Mouse (Mus musculus) MEL (cell line): ENCODE data around the gene Hormad1. TPM values are rescaled to one million over a fixed set of nuclear protein-coding genes. Genes with fewer than 3 reads are reported as not detected.

Source experiments
- DNase-seq: peaks from one replicate; pipeline ENCODE4 v3.0.0; 2011; ENCODE audit warnings: low read depth, low spot score
- H3K27ac ChIP-seq: 2 replicates; pipeline ENCODE4 v1.5.1; 2012; ENCODE audit warnings: low read depth, mild to moderate bottlenecking, control low read depth, low read length, moderate library complexity; ENCODE audit not compliant: control insufficient read depth
- H3K27me3 ChIP-seq, 2 experiments: fragments of 150-350 bp in 1 of 2; sonication (generic) in 1 of 2; 2 replicates each; pipeline ENCODE4 v1.6.1; 2012; ENCODE audit warnings: low read length in 2 of 2, mild to moderate bottlenecking in 2 of 2, improper control_type of control experiment in 1 of 2, moderate library complexity in 1 of 2; ENCODE audit not compliant: insufficient read depth in 2 of 2, control insufficient read depth in 1 of 2
- H3K36me3 ChIP-seq, 2 experiments: 2 replicates each; pipeline ENCODE4 v1.6.1; 2012 to 2014; ENCODE audit warnings: low read length in 2 of 2, improper control_type of control experiment in 1 of 2, inconsistent platforms in 1 of 2, mild to moderate bottlenecking in 1 of 2; ENCODE audit not compliant: insufficient read depth in 2 of 2, control insufficient read depth in 1 of 2
- H3K4me1 ChIP-seq, 2 experiments: fragments of 150-350 bp in 1 of 2; sonication (generic) in 1 of 2; 2 replicates each; pipeline ENCODE4 v1.6.1; 2012; ENCODE audit warnings: low read length in 2 of 2, improper control_type of control experiment in 1 of 2, mild to moderate bottlenecking in 1 of 2; ENCODE audit not compliant: insufficient read depth in 2 of 2, control insufficient read depth in 1 of 2
- H3K4me3 ChIP-seq, 2 experiments: fragments of 150-350 bp in 1 of 2; sonication (generic) in 1 of 2; 2 replicates each; pipeline ENCODE4 v1.5.1; 2012; ENCODE audit warnings: low read depth in 2 of 2, low read length in 2 of 2, mild to moderate bottlenecking in 2 of 2, moderate library complexity in 2 of 2, control low read depth in 1 of 2, improper control_type of control experiment in 1 of 2; ENCODE audit not compliant: control insufficient read depth in 1 of 2, insufficient read depth in 1 of 2
- H3K79me2 ChIP-seq: 2 replicates; pipeline ENCODE4 v1.6.1; 2012; ENCODE audit warnings: mild to moderate bottlenecking, low read length, moderate library complexity; ENCODE audit not compliant: control insufficient read depth, poor library complexity, insufficient read depth
- H3K9ac ChIP-seq: 2 replicates; pipeline ENCODE4 v1.6.1; 2012; ENCODE audit warnings: low read depth, mild to moderate bottlenecking, control low read depth, low read length, moderate library complexity; ENCODE audit not compliant: control insufficient read depth, poor library complexity, severe bottlenecking
- H3K9me3 ChIP-seq: fragments of 150-350 bp; sonication (generic); replicated peaks from 2 replicates; pipeline ENCODE4 v1.6.1; 2012; ENCODE audit warnings: mild to moderate bottlenecking, low read length, improper control_type of control experiment, moderate library complexity; ENCODE audit not compliant: insufficient read depth
- BHLHE40 ChIP-seq: IDR thresholded peaks from 2 replicates; pipeline ENCODE4 v1.6.1; 2012; ENCODE audit warnings: low read depth, mild to moderate bottlenecking, inconsistent platforms, low read length, improper control_type of control experiment, borderline replicate concordance
- CHD1 ChIP-seq: IDR thresholded peaks from 2 replicates; pipeline ENCODE4 v1.6.1; 2012; ENCODE audit warnings: low read depth, mild to moderate bottlenecking, inconsistent platforms, low read length, improper control_type of control experiment
- CHD2 ChIP-seq: IDR thresholded peaks from 2 replicates; pipeline ENCODE4 v1.6.1; 2011; ENCODE audit warnings: low read length, improper control_type of control experiment
- CTCF ChIP-seq, 3 experiments: IDR thresholded peaks in 2 of 3; conservative IDR thresholded peaks in 1 of 3; 2 replicates each; pipeline ENCODE4 v1.5.1; 2011 to 2012; ENCODE audit warnings: low read length in 3 of 3, low read depth in 2 of 3, mild to moderate bottlenecking in 2 of 3, improper control_type of control experiment in 1 of 3, inconsistent platforms in 1 of 3, mixed read lengths in 1 of 3, moderate library complexity in 1 of 3; ENCODE audit not compliant: control insufficient read depth in 1 of 3, insufficient read depth in 1 of 3, poor library complexity in 1 of 3, severe bottlenecking in 1 of 3
- E2F4 ChIP-seq: IDR thresholded peaks from 2 replicates; pipeline ENCODE4 v1.6.1; 2011; ENCODE audit warnings: low read depth, low read length, improper control_type of control experiment, borderline replicate concordance
- ELF1 ChIP-seq: IDR thresholded peaks from 2 replicates; pipeline ENCODE4 v1.6.1; 2014; ENCODE audit warnings: low read depth, mild to moderate bottlenecking, inconsistent platforms, low read length, improper control_type of control experiment, moderate library complexity
- EP300 ChIP-seq, 2 experiments: IDR thresholded peaks; 2 replicates each; pipeline ENCODE4 v1.6.1; 2011; ENCODE audit warnings: improper control_type of control experiment in 2 of 2, low read length in 2 of 2, low read depth in 1 of 2, mild to moderate bottlenecking in 1 of 2
- ETS1 ChIP-seq: IDR thresholded peaks from 2 replicates; pipeline ENCODE4 v1.6.1; 2012; ENCODE audit warnings: low read depth, mild to moderate bottlenecking, inconsistent platforms, low read length, improper control_type of control experiment, moderate library complexity
- GABPA ChIP-seq: IDR thresholded peaks from 2 replicates; pipeline ENCODE4 v1.6.1; 2012; ENCODE audit warnings: low read depth, mild to moderate bottlenecking, inconsistent platforms, low read length, improper control_type of control experiment, moderate library complexity
- JUND ChIP-seq: IDR thresholded peaks from 2 replicates; pipeline ENCODE4 v1.6.1; 2011; ENCODE audit warnings: low read depth, mild to moderate bottlenecking, improper control_type of control experiment, low read length
- KAT2A ChIP-seq: conservative IDR thresholded peaks from 2 replicates; pipeline ENCODE4 v1.6.1; 2012; ENCODE audit warnings: low read depth, low read length, improper control_type of control experiment, inconsistent platforms
- MAFK ChIP-seq: IDR thresholded peaks from 2 replicates; pipeline ENCODE4 v1.6.1; 2011; ENCODE audit warnings: low read depth, mild to moderate bottlenecking, low read length, improper control_type of control experiment, borderline replicate concordance
- MAX ChIP-seq: IDR thresholded peaks from 2 replicates; pipeline ENCODE4 v1.6.1; 2011; ENCODE audit warnings: low read length, improper control_type of control experiment
- MEF2A ChIP-seq: IDR thresholded peaks from 2 replicates; pipeline ENCODE4 v1.6.1; 2014; ENCODE audit warnings: low read depth, mild to moderate bottlenecking, inconsistent platforms, low read length, improper control_type of control experiment; ENCODE audit not compliant: poor library complexity, insufficient replicate concordance, severe bottlenecking; ENCODE audit errors: extremely low read depth
- MXI1 ChIP-seq: IDR thresholded peaks from 2 replicates; pipeline ENCODE4 v1.6.1; 2011; ENCODE audit warnings: mild to moderate bottlenecking, low read depth, low read length, improper control_type of control experiment
- NELFE ChIP-seq: IDR thresholded peaks from 2 replicates; pipeline ENCODE4 v1.6.1; 2011; ENCODE audit warnings: low read depth, low read length, improper control_type of control experiment
- NRF1 ChIP-seq: IDR thresholded peaks from 2 replicates; pipeline ENCODE4 v1.6.1; 2014; ENCODE audit warnings: low read depth, mild to moderate bottlenecking, inconsistent platforms, low read length, improper control_type of control experiment, moderate library complexity; ENCODE audit not compliant: poor library complexity, insufficient read depth, severe bottlenecking
- POLR2A ChIP-seq, 2 experiments: IDR thresholded peaks; 2 replicates each; pipeline ENCODE4 v1.6.1; 2011 to 2012; ENCODE audit warnings: low read length in 2 of 2, mild to moderate bottlenecking in 2 of 2, control low read depth in 1 of 2, improper control_type of control experiment in 1 of 2, low read depth in 1 of 2, moderate library complexity in 1 of 2; ENCODE audit not compliant: control insufficient read depth in 1 of 2, insufficient read depth in 1 of 2, poor library complexity in 1 of 2
- POLR2AphosphoS2 ChIP-seq: IDR thresholded peaks from 2 replicates; pipeline ENCODE4 v1.6.1; 2011; ENCODE audit warnings: low read length, improper control_type of control experiment
- POLR2AphosphoS5 ChIP-seq: IDR thresholded peaks from 2 replicates; pipeline ENCODE4 v1.6.1; 2012; ENCODE audit warnings: low read depth, borderline replicate concordance, mild to moderate bottlenecking, inconsistent platforms, low read length, moderate library complexity, mixed read lengths
- RAD21 ChIP-seq: IDR thresholded peaks from 2 replicates; pipeline ENCODE4 v1.6.1; 2011; ENCODE audit warnings: mild to moderate bottlenecking, low read depth, low read length, improper control_type of control experiment
- RCOR1 ChIP-seq: IDR thresholded peaks from 2 replicates; pipeline ENCODE4 v1.6.1; 2012; ENCODE audit warnings: low read depth, mild to moderate bottlenecking, inconsistent platforms, low read length, improper control_type of control experiment
- SMC3 ChIP-seq: IDR thresholded peaks from 2 replicates; pipeline ENCODE4 v1.6.1; 2011; ENCODE audit warnings: low read depth, low read length, improper control_type of control experiment
- TAL1 ChIP-seq: IDR thresholded peaks from 2 replicates; pipeline ENCODE4 v1.6.1; 2012; ENCODE audit warnings: mild to moderate bottlenecking, inconsistent platforms, low read length, moderate library complexity, mixed read lengths
- TBP ChIP-seq: IDR thresholded peaks from 2 replicates; pipeline ENCODE4 v1.8.0; 2011; ENCODE audit warnings: low read depth, low read length, improper control_type of control experiment
- TCF12 ChIP-seq: IDR thresholded peaks from 2 replicates; pipeline ENCODE4 v1.6.1; 2014; ENCODE audit warnings: low read depth, mild to moderate bottlenecking, inconsistent platforms, low read length, improper control_type of control experiment, moderate library complexity
- UBTF ChIP-seq: IDR thresholded peaks from 2 replicates; pipeline ENCODE4 v1.6.1; 2012; ENCODE audit warnings: low read depth, mild to moderate bottlenecking, inconsistent platforms, low read length, improper control_type of control experiment, moderate library complexity, borderline replicate concordance; ENCODE audit not compliant: insufficient read depth
- USF2 ChIP-seq, 2 experiments: IDR thresholded peaks; 2 replicates each; pipeline ENCODE4 v1.6.1; 2011 to 2012; ENCODE audit warnings: improper control_type of control experiment in 2 of 2, low read length in 2 of 2, borderline replicate concordance in 1 of 2, inconsistent platforms in 1 of 2, low read depth in 1 of 2, mild to moderate bottlenecking in 1 of 2; ENCODE audit not compliant: insufficient read depth in 1 of 2
- ZC3H11A ChIP-seq: IDR thresholded peaks from 2 replicates; pipeline ENCODE4 v1.6.1; 2012; ENCODE audit warnings: low read depth, mild to moderate bottlenecking, inconsistent platforms, low read length, improper control_type of control experiment
- ZKSCAN1 ChIP-seq: IDR thresholded peaks from 2 replicates; pipeline ENCODE4 v1.6.1; 2012; ENCODE audit warnings: low read depth, mild to moderate bottlenecking, inconsistent platforms, low read length, improper control_type of control experiment, moderate library complexity
- ZNF384 ChIP-seq: IDR thresholded peaks from 2 replicates; pipeline ENCODE4 v1.6.1; 2012; ENCODE audit warnings: low read depth, mild to moderate bottlenecking, inconsistent platforms, low read length, improper control_type of control experiment
- polyA plus RNA-seq, 2 experiments: library from polyadenylated mRNA; stranded (reverse) in 1 of 2; unstranded in 1 of 2; fragments of >175 nt in 1 of 2; fragments of >200 nt in 1 of 2; gene quantifications; 2 replicates each; pipeline versions ENCODE4 v1.2.1 to v1.2.4; 2012; ENCODE audit warnings: low replicate concordance in 2 of 2, low read depth in 1 of 2; ENCODE audit not compliant: insufficient read length in 2 of 2, insufficient read depth in 1 of 2, missing spikeins in 1 of 2
- total RNA-seq: library from RNA; depleted of rRNA; stranded (reverse); fragments of 300-350 nt; gene quantifications from 2 replicates; pipeline ENCODE4 v1.2.3, GENCODE M21; 2012

Hormad1 gene
- total and polyA plus RNA-seq, 3 experiments, result not detected

GRCm38 (mm10) chr3:95587754-95588603, 28.5 kb downstream of the Hormad1 start (continued):
- peak; percentile 30; the same call in 1 of the 2 replicates for TF ChIP-seq RCOR1
- TF ChIP-seq TCF12, result no peak; the same call in 1 of the 2 replicates
- peak; percentile 80 for TF ChIP-seq ZNF384
- TF ChIP-seq NELFE, result no peak

DNA sequence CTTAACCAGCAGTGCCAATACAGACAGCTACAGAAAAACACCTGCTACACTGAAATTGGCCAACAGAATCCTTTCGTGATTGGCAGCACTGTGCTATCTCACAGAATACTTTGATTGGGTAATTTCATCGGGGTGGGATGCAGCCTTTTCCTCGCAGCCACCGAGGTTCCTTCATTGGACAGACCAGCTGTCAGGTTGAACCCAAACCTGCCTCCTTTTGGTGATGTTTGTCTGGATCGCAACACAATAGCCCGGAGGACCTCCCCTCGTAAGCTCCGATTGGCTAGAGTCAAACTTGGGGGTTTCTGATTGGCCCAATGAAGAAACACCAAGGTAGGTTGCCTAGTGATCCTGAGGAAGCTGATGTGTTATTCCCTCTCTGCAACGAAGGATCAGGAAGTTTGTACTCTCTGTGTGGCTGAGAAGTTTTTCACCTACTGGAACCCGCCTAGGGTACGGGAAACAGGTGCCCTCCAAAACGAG, 29.2 kb downstream of the Hormad1 start, which contains the start of gene Golph3l:
Gene Golph3l, plus strand, starts transcription at position 331 of the 483 bp plus-strand sequence.
- peak within 1 kb of the TSS; percentile 76 to 83 for H3K4me3 ChIP-seq
- H3K27me3 ChIP-seq, result no peaks in the 10 kb centered on the region; a peak in 1 of 4 replicates
- peaks cover 8 to 10% of the 10 kb centered on the region in 2 experiments for H3K36me3 ChIP-seq
- H3K27ac ChIP-seq, result peak within 1 kb of the TSS; percentile 74
- peaks cover 5% of the 10 kb centered on the region for H3K79me2 ChIP-seq
- H3K9me3 ChIP-seq, result no peaks in the 10 kb centered on the region
- H3K4me1 ChIP-seq, result peaks cover 2 to 6% of the 10 kb centered on the region in 2 experiments; a peak in 2 of 4 replicates
- peak; percentile 100 for DNase-seq
- H3K9ac ChIP-seq, result peak within 1 kb of the TSS; percentile 75
- TF ChIP-seq ETS1 (0 out of 2 replicates have a peak, but pooled peaks have one; percentile 38), USF2 (IDR thresholded peaks at IDR 0.05; ENCODE audit: borderline replicate concordance in 1 of 2, insufficient read depth in 1 of 2, low read depth in 1 of 2, low read length in 2 of 2) (no peak), RAD21 (no peak), GABPA (no peak), TAL1 (no peak), POLR2AphosphoS5 (no peak; the same call in 1 of the 2 replicates), RCOR1 (no peak), NELFE (peak; percentile 90), CHD1 (no peak), ZC3H11A (no peak), EP300 (IDR thresholded peaks at IDR 0.05; ENCODE audit: low read depth in 1 of 2, low read length in 2 of 2) (no peak; a peak in 2 of 4 replicates), ELF1 (peak; percentile 89), KAT2A (peak; percentile 86), CTCF (IDR thresholded peaks at IDR 0.05 in 2 of 3, conservative IDR thresholded peaks at IDR 0.05 in 1 of 3; ENCODE audit: control insufficient read depth in 1 of 3, insufficient read depth in 1 of 3, low read depth in 2 of 3, low read length in 3 of 3, poor library complexity in 1 of 3, severe bottlenecking in 1 of 3) (no peak), MAFK (no peak), NRF1 (peak; percentile 49; the same call in 1 of the 2 replicates), UBTF (no peak), POLR2AphosphoS2 (peak; percentile 97), POLR2A (IDR thresholded peaks at IDR 0.05; ENCODE audit: control insufficient read depth in 1 of 2, insufficient read depth in 1 of 2, low read depth in 1 of 2, low read length in 2 of 2, poor library complexity in 1 of 2) (peak; percentile 48 to 95; a peak in 2 of 4 replicates), MXI1 (peak; percentile 81), JUND (peak; percentile 68), BHLHE40 (no peak), MEF2A (no peak), SMC3 (peak; percentile 23; the same call in 1 of the 2 replicates), TCF12 (peak; percentile 38), MAX (peak; percentile 31; the same call in 1 of the 2 replicates), CHD2 (peak; percentile 96), ZKSCAN1 (no peak), TBP (peak; percentile 93), E2F4 (no peak)
